Mouse (Mus musculus): Measurements from ENCODE around the gene Lypd6.

Lypd6 gene

DNA sequence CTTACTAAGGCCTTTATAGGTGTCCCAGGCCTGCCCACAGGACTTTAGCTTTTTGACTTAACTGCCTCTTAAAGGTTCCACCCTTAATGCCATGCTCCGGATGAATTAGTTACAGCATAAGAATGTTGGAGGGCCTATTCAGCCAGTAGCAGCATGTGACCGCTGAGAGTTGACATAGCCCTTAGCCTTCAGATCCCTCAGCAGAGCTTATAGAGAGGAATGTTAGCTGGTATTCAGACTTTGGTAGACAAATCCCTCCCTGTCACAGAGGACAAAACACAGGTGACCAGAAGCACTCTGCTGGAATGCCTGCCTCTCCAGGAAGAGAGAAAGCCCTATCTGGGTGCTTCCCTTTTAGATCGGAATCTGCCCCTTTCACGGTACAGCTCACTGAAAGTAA is 109.5 kb downstream of the Lypd6 start:
- DNase-seq = no peak

GRCm38 (mm10) chr2:50179164-50179563 is 112.9 kb downstream of the Lypd6 start:
- no peak for DNase-seq

- DNase-seq = no peak
Measured at GRCm38 (mm10) chr2:50180423-50180822, 114.2 kb downstream of the Lypd6 start.

DNA sequence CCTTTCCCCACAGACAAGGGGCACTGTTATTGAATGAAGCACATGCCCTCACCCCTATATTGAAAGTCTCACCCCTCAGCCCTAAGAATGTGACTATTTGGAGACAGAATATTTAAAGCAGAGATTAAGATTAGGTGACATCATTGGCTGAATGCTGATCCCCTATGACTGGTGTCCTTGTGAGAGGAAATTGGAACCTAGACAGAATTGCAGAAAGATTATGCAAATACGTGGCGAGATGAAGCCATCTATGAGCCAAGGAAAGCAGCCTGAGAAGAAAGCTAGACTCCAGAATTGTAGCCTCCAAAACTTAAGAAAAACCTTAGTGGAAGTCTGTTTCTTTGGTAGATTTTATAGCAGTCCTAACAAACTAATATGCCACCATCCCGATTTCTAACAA is 115.1 kb downstream of the Lypd6 start:
- no peak for DNase-seq

DNA sequence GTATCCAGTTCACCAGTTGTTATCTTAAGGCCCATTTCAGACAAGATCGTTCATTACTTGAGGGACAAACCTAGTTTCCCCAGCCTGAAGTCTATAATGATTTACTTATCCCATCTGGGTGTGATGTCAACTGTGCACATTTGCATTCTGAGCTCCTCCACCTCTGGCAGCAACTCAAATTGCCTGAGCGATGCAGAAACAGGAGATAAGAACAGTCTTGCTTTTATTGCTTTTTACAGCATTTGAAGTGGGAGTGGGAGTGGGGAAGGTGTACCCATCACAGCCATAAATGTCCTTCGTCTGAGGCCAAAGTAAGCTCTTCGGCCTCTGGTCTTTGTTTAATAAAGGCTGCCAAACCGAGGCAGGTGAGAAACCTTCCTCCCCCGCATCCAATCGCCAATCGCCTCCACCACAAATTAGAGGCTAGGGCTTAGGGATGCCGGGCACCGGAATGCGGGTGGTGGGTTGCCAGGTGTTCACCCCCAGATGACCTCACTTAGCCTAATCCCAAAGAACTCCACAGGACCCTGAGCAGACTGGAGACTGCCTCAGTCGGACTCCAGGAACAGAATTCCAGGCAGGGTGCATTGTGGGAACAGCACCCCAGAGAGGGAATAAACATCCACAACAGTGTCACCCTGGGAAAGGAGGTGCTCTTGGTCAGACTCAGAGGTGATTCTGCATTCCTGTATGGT is 120.6 kb downstream of the Lypd6 start:
- DNase-seq = no peak

DNA sequence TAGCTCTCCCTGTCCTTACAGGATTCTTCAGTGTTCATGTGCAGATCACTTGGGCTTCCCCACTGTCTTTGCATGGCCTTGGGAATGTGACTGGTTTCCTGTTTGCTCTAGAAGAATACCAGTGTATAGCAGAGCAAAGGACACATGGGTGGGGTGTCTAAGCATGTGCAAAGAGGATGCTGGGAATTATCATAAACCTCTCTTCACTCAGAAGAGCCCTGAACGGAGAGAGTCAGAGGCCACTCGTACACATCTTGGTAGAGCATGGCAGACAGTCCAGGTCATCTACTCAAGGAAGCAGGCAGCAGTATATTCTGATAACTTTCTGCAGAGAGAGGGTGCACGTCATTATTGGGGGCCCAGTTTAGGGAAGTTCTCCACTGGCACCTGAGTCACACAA is 122.6 kb downstream of the Lypd6 start:
- no peak for DNase-seq

GRCm38 (mm10) chr2:50196681-50197080 is 130.5 kb downstream of the Lypd6 start:
- DNase-seq = no peak

- no peak for DNase-seq
Measured at GRCm38 (mm10) chr2:50197801-50198200, 131.6 kb downstream of the Lypd6 start.

DNA sequence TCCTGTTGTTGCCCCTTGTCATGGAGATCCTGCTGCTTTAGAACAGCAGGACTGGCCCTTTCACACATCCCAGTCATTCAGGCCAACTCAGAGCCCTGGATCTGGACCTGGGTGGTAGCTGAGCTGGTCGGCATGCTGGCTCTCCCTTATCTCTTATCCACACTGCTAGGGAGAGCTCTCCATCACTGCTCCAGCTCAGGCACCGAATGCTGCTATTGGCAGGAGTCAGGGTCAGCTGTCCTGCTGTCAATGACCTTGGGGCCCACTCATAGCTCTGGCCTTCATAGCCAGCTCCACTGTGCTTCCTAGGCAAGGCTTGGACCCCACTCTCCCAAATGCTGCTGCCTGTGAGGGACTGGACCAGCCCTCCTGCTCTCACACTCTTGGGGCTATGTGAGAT is 134.3 kb downstream of the Lypd6 start:
- no peak for DNase-seq

GRCm38 (mm10) chr2:50220574-50220973 is 154.3 kb downstream of the Lypd6 start:
- no peak for DNase-seq

DNA sequence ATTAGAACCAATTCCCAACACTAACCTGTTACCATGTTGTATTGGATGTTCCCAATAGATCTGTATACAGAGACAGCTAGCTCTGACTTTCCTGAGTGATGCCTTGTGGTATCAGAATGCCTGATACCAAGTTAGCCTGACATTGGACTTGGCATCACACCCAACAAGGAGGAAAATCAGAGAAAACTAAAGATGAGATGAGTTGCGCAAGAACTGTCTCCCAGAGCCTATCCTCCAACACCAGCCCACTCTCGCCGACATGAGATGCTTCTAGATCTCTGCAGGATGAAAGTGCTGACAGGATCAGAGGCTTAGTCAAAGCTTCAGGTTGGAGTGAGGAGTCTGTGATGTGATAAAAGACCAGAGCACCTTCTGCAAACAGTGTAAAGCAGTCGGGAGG is 158.8 kb downstream of the Lypd6 start:
- no peak for DNase-seq

DNA sequence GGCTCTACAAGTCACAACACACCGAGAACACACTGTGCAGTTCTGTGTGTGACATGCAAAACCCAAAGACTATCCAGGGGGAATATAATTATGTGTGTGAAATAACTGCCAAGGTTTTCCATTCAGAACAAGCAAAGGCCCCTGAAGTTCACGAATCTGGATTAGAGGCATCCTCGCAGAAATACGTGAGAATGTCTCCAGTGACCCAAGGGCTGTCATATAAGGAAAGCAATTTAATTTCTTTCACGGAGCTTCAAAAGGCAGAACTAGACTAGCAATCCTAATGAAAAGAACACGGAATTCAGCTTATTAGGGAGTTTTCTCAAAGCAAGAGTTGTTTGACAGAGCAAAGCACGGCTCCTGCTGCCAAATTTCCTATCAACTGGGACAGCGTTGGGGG is 167.3 kb downstream of the Lypd6 start:
- DNase-seq = no peak

All from thymus, adult 18-20 months (tissue).